16 mouse cellular contexts compared by ENCODE assay signal in genomic region chrX:131460631-131461030, GRCm38 (mm10).
DNase-seq lines count a peak whose midpoint lies in the region; TF ChIP-seq lines count a peak whose summit lies in the region.
"Had no signal": no experiment of that assay in that cellular context is flagged by ENCODE, and none has a peak within 500 bp of the region (broad histone marks: within the 10 kb centered on the region; RNA-seq: fewer than 3 reads in every experiment).

No protein-coding gene starts in this region.

- TF ChIP-seq CTCF in MEL (IDR thresholded peaks at IDR 0.05 in 2 of 3, conservative IDR thresholded peaks at IDR 0.05 in 1 of 3; ENCODE audit: control insufficient read depth in 1 of 3, insufficient read depth in 1 of 3, low read depth in 2 of 3, low read length in 3 of 3, poor library complexity in 1 of 3, severe bottlenecking in 1 of 3), result no peak

- no peak for TF ChIP-seq RAD21 in MEL (IDR thresholded peaks at IDR 0.05; ENCODE audit: low read depth, low read length)

- H3K9ac ChIP-seq in MEL (ENCODE audit: control insufficient read depth, low read depth, low read length, poor library complexity, severe bottlenecking), result no peak overlapping the region

- no peaks in the 10 kb centered on the region for H3K27me3 ChIP-seq in MEL (ENCODE audit: control insufficient read depth in 1 of 2, insufficient read depth in 2 of 2, low read length in 2 of 2)
- H3K27me3 ChIP-seq: CH12.LX had no signal

- intact Hi-C loops in left cerebral cortex, postnatal 14 days (cut with DNase I), result no loop called here

- peaks cover 0 to 3% of the 10 kb centered on the region in 2 experiments; a peak in 2 of 4 replicates for H3K36me3 ChIP-seq in MEL (ENCODE audit: control insufficient read depth in 1 of 2, insufficient read depth in 2 of 2, low read length in 2 of 2)
- H3K36me3 ChIP-seq: G1E had no signal

- TF ChIP-seq EP300 in MEL (IDR thresholded peaks at IDR 0.05; ENCODE audit: low read depth in 1 of 2, low read length in 2 of 2), result peak; percentile 57 to 58; a peak in 3 of 4 replicates

- no peak overlapping the region for H3K27ac ChIP-seq in MEL (ENCODE audit: control insufficient read depth, low read depth, low read length)

- no peaks in the 10 kb centered on the region for H3K79me2 ChIP-seq in MEL (ENCODE audit: control insufficient read depth, insufficient read depth, low read length, poor library complexity)

- H3K9me3 ChIP-seq in MEL (replicated peaks; ENCODE audit: insufficient read depth, low read length), result no peaks in the 10 kb centered on the region
- H3K9me3 ChIP-seq: G1E had no signal

- DNase-seq in MEL (ENCODE audit: low read depth, low spot score), result peak; percentile 19
- no peak for DNase-seq in left cerebral cortex, postnatal 14 days (ENCODE audit: low spot score in 2 of 2)
- DNase-seq: adrenal gland, adult 2 months; adrenal gland, adult 8-10 months; adrenal gland, postnatal 10 days; adrenal gland, postnatal 14 days; adrenal gland, postnatal 25 days; adrenal gland, postnatal 36 days; B cell, adult 2 months; cerebellum, adult 11 months; cerebellum, adult 11-12 months; cerebellum, adult 18-20 months; cerebellum, adult 2 months; cerebellum, adult 8-10 months had no signal

- no peak overlapping the region for H3K4me3 ChIP-seq in MEL (ENCODE audit: control insufficient read depth in 1 of 2, insufficient read depth in 1 of 2, low read depth in 2 of 2, low read length in 2 of 2)

- no peaks in the 10 kb centered on the region for H3K4me1 ChIP-seq in MEL (ENCODE audit: control insufficient read depth in 1 of 2, insufficient read depth in 2 of 2, low read length in 2 of 2)

- no peak for TF ChIP-seq POLR2A in MEL (IDR thresholded peaks at IDR 0.05; ENCODE audit: control insufficient read depth in 1 of 2, insufficient read depth in 1 of 2, low read depth in 1 of 2, low read length in 2 of 2, poor library complexity in 1 of 2)

TF ChIP-seq in MEL, 35 proteins besides CTCF, POLR2A, EP300 and RAD21:
- TF ChIP-seq USF1 (IDR thresholded peaks at IDR 0.05; ENCODE audit: low read depth, low read length) (no peak), GATA1 (IDR thresholded peaks at IDR 0.05; ENCODE audit: low read depth, low read length) (peak; percentile 43; the same call in 1 of the 2 replicates), TCF12 (IDR thresholded peaks at IDR 0.05; ENCODE audit: low read depth, low read length) (peak; percentile 38; the same call in 1 of the 2 replicates), MXI1 (IDR thresholded peaks at IDR 0.05; ENCODE audit: low read depth, low read length) (no peak), TAL1 (IDR thresholded peaks at IDR 0.05; ENCODE audit: low read length) (no peak), RCOR1 (IDR thresholded peaks at IDR 0.05; ENCODE audit: low read depth, low read length) (0 out of 2 replicates have a peak, but pooled peaks have one; percentile 23)
